Mouse (Mus musculus): Measurements from ENCODE around the gene Phykpl. TPM values are rescaled to one million over a fixed set of nuclear protein-coding genes. Genes with fewer than 3 reads are reported as not detected.

Phykpl gene
- polyA plus RNA-seq (2015; fragmentation: Nextera tagmentation; extraction: Ambion mirVana) = 10.5 and 11.0 TPM in 2 replicates

GRCm38 (mm10) chr11:51584431-51585248 is at the start of gene Phykpl:
TSS of gene Phykpl (plus strand) at chr11:51584757.
- Histone ChIP-seq H3K36me3 (peaks cover 35% of the 10 kb centered on the region), H3K27ac (peak within 1 kb of the TSS; percentile 95), H3K4me2 (peak within 1 kb of the TSS; percentile 75), H3K4me3 (peak within 1 kb of the TSS; percentile 56), H3K9me3 (no peaks in the 10 kb centered on the region), H3K9ac (peak within 1 kb of the TSS; percentile 83), H3K27me3 (no peaks in the 10 kb centered on the region), H3K4me1 (replicated peaks) (peaks cover 31% of the 10 kb centered on the region)
- peak; percentile 93 for ATAC-seq (ENCODE audit: low FRiP score)
- under 1% methylated on average over 59 of the region's 59 CpGs for WGBS

- no peak for ATAC-seq (ENCODE audit: low FRiP score)
- H3K36me3 ChIP-seq = no peaks in the 10 kb centered on the region
- H3K9ac ChIP-seq = no peak overlapping the region
- no peak overlapping the region for H3K4me2 ChIP-seq
- peaks cover 6% of the 10 kb centered on the region for H3K4me1 ChIP-seq (replicated peaks)
- 0 out of 2 replicates have a peak, but pooled peaks cover 3% of the 10 kb centered on the region for H3K27me3 ChIP-seq
- no peak overlapping the region for H3K4me3 ChIP-seq
- H3K9me3 ChIP-seq = no peaks in the 10 kb centered on the region
- 27% methylated on average over 7 of the region's 7 CpGs for WGBS
- no peak overlapping the region for H3K27ac ChIP-seq
Observed at GRCm38 (mm10) chr11:51538388-51538787, 46.2 kb upstream of the Phykpl start.

- 0 out of 2 replicates have a peak, but pooled peaks cover 3% of the 10 kb centered on the region for H3K27me3 ChIP-seq
- 62% methylated on average over 13 of the region's 13 CpGs for WGBS
- no peak overlapping the region for H3K9ac ChIP-seq
- H3K4me2 ChIP-seq = no peak overlapping the region
- no peak overlapping the region for H3K27ac ChIP-seq
- H3K36me3 ChIP-seq = no peaks in the 10 kb centered on the region
- H3K4me1 ChIP-seq (replicated peaks) = peaks cover 10% of the 10 kb centered on the region
- H3K9me3 ChIP-seq = no peaks in the 10 kb centered on the region
- no peak overlapping the region for H3K4me3 ChIP-seq
- peak; percentile 53 for ATAC-seq (ENCODE audit: low FRiP score)
Observed at GRCm38 (mm10) chr11:51538919-51539758, 45.4 kb upstream of the Phykpl start.

- H3K27me3 ChIP-seq = 0 out of 2 replicates have a peak, but pooled peaks cover 3% of the 10 kb centered on the region
- WGBS = 13% methylated on average over 10 of the region's 10 CpGs
- no peaks in the 10 kb centered on the region for H3K36me3 ChIP-seq
- H3K9ac ChIP-seq = no peak overlapping the region
- ATAC-seq (ENCODE audit: low FRiP score) = peak; percentile 72
- no peak overlapping the region for H3K4me2 ChIP-seq
- no peaks in the 10 kb centered on the region for H3K9me3 ChIP-seq
- no peak overlapping the region for H3K4me3 ChIP-seq
- no peak overlapping the region for H3K27ac ChIP-seq
- H3K4me1 ChIP-seq (replicated peaks) = peaks cover 10% of the 10 kb centered on the region
Observed at GRCm38 (mm10) chr11:51539759-51540282, 44.7 kb upstream of the Phykpl start.

GRCm38 (mm10) chr11:51542424-51542823 is 42.1 kb upstream of the Phykpl start:
- no peak overlapping the region for H3K4me2 ChIP-seq
- H3K4me3 ChIP-seq = no peak overlapping the region
- H3K27me3 ChIP-seq = no peaks in the 10 kb centered on the region
- no peak overlapping the region for H3K9ac ChIP-seq
- H3K4me1 ChIP-seq (replicated peaks) = peaks cover 10% of the 10 kb centered on the region
- ATAC-seq (ENCODE audit: low FRiP score) = no peak
- H3K27ac ChIP-seq = no peak overlapping the region
- H3K36me3 ChIP-seq = no peaks in the 10 kb centered on the region
- no peaks in the 10 kb centered on the region for H3K9me3 ChIP-seq
- WGBS = 56% methylated on average over 9 of the region's 9 CpGs

GRCm38 (mm10) chr11:51543487-51544050 is 41.0 kb upstream of the Phykpl start:
- Histone ChIP-seq H3K4me3 (no peak overlapping the region), H3K4me2 (no peak overlapping the region), H3K27me3 (no peaks in the 10 kb centered on the region), H3K9me3 (no peaks in the 10 kb centered on the region), H3K9ac (no peak overlapping the region), H3K27ac (no peak overlapping the region), H3K36me3 (no peaks in the 10 kb centered on the region), H3K4me1 (replicated peaks) (peaks cover 6% of the 10 kb centered on the region)
- ATAC-seq (ENCODE audit: low FRiP score) = no peak
- 42% methylated on average over 7 of the region's 7 CpGs for whole genome bisulfite sequencing

GRCm38 (mm10) chr11:51544413-51544812 is 40.1 kb upstream of the Phykpl start:
- no peak overlapping the region for H3K9ac ChIP-seq
- H3K27me3 ChIP-seq = no peaks in the 10 kb centered on the region
- H3K4me2 ChIP-seq = no peak overlapping the region
- 60% methylated on average over 2 of the region's 2 CpGs for WGBS
- H3K4me1 ChIP-seq (replicated peaks) = peaks cover 6% of the 10 kb centered on the region
- no peak for ATAC-seq (ENCODE audit: low FRiP score)
- no peak overlapping the region for H3K4me3 ChIP-seq
- no peaks in the 10 kb centered on the region for H3K9me3 ChIP-seq
- H3K36me3 ChIP-seq = no peaks in the 10 kb centered on the region
- no peak overlapping the region for H3K27ac ChIP-seq

- no peak overlapping the region for H3K4me3 ChIP-seq
- H3K9me3 ChIP-seq = no peaks in the 10 kb centered on the region
- WGBS = 65% methylated on average over 4 of the region's 4 CpGs
- ATAC-seq (ENCODE audit: low FRiP score) = no peak
- H3K4me2 ChIP-seq = no peak overlapping the region
- H3K4me1 ChIP-seq (replicated peaks) = peaks cover 8% of the 10 kb centered on the region
- no peak overlapping the region for H3K27ac ChIP-seq
- no peak overlapping the region for H3K9ac ChIP-seq
- no peaks in the 10 kb centered on the region for H3K27me3 ChIP-seq
- no peaks in the 10 kb centered on the region for H3K36me3 ChIP-seq
Observed at GRCm38 (mm10) chr11:51545811-51546210, 38.7 kb upstream of the Phykpl start.

GRCm38 (mm10) chr11:51551253-51551652 is 33.3 kb upstream of the Phykpl start:
- 71% methylated on average over 5 of the region's 5 CpGs for WGBS
- no peaks in the 10 kb centered on the region for H3K36me3 ChIP-seq
- ATAC-seq (ENCODE audit: low FRiP score) = no peak
- no peak overlapping the region for H3K4me3 ChIP-seq
- peaks cover 19% of the 10 kb centered on the region for H3K4me1 ChIP-seq (replicated peaks)
- H3K27me3 ChIP-seq = no peaks in the 10 kb centered on the region
- no peaks in the 10 kb centered on the region for H3K9me3 ChIP-seq
- H3K4me2 ChIP-seq = no peak overlapping the region
- H3K9ac ChIP-seq = no peak overlapping the region
- H3K27ac ChIP-seq = no peak overlapping the region

GRCm38 (mm10) chr11:51552091-51552490 is 32.5 kb upstream of the Phykpl start:
- Histone ChIP-seq H3K9me3 (no peaks in the 10 kb centered on the region), H3K4me2 (no peak overlapping the region), H3K9ac (no peak overlapping the region), H3K27ac (no peak overlapping the region), H3K4me1 (replicated peaks) (peaks cover 19% of the 10 kb centered on the region), H3K36me3 (no peaks in the 10 kb centered on the region), H3K4me3 (no peak overlapping the region), H3K27me3 (no peaks in the 10 kb centered on the region)
- no peak for ATAC-seq (ENCODE audit: low FRiP score)
- 43% methylated on average over 3 of the region's 3 CpGs for WGBS

GRCm38 (mm10) chr11:51554590-51554989 is 30.0 kb upstream of the Phykpl start:
- Histone ChIP-seq H3K4me2 (no peak overlapping the region), H3K4me1 (replicated peaks) (peaks cover 19% of the 10 kb centered on the region), H3K9me3 (no peaks in the 10 kb centered on the region), H3K9ac (no peak overlapping the region), H3K27me3 (no peaks in the 10 kb centered on the region), H3K27ac (no peak overlapping the region), H3K36me3 (no peaks in the 10 kb centered on the region), H3K4me3 (no peak overlapping the region)
- no peak for ATAC-seq (ENCODE audit: low FRiP score)
- WGBS = 74% methylated on average over 7 of the region's 10 CpGs

- 73% methylated on average over 2 of the region's 2 CpGs for WGBS
- no peak for ATAC-seq (ENCODE audit: low FRiP score)
- no peak overlapping the region for H3K27ac ChIP-seq
- no peaks in the 10 kb centered on the region for H3K36me3 ChIP-seq
- H3K4me2 ChIP-seq = no peak overlapping the region
- no peak overlapping the region for H3K4me3 ChIP-seq
- no peaks in the 10 kb centered on the region for H3K27me3 ChIP-seq
- no peak overlapping the region for H3K9ac ChIP-seq
- no peaks in the 10 kb centered on the region for H3K9me3 ChIP-seq
- H3K4me1 ChIP-seq (replicated peaks) = peaks cover 19% of the 10 kb centered on the region
Observed at GRCm38 (mm10) chr11:51555066-51555465, 29.5 kb upstream of the Phykpl start.

Measured in hindbrain, embryonic 13.5 days (tissue).